Mouse (Mus musculus) gastrocnemius, adult 2 months (tissue): ENCODE data around the gene Fndc10. TPM values are rescaled to one million over a fixed set of nuclear protein-coding genes. Genes with fewer than 3 reads are reported as not detected.

Experiments
- DNase-seq: peaks from one replicate; pipeline ENCODE4 v3.0.0; 2022
- H3K27ac ChIP-seq: fragments of 200-600 bp; 2 replicates; pipeline ENCODE4 v1.8.1; 2022; ENCODE audit warnings: mild to moderate bottlenecking
- H3K4me3 ChIP-seq: fragments of 200-600 bp; 2 replicates; pipeline ENCODE4 v1.8.1; 2022; ENCODE audit warnings: mild to moderate bottlenecking, moderate library complexity
- CTCF ChIP-seq: fragments of 200-600 bp; IDR thresholded peaks from 2 replicates; pipeline ENCODE4 v1.8.1; 2022; ENCODE audit warnings: antibody characterized with exemption, mild to moderate bottlenecking, moderate library complexity
- intact Hi-C: fragments of 180-260 bp; cut with DNase I; formaldehyde crosslinking; loops from one replicate; pipeline ENCODE4 v1.15.1; 2025
- total RNA-seq, 2 experiments: library from RNA; stranded (reverse); gene quantifications; 2 replicates each; pipeline ENCODE4 v1.2.3; 2021

The Fndc10 gene
- total RNA-seq, 2 experiments from 2014 or later, result 1.0 to 1.5 TPM

DNA sequence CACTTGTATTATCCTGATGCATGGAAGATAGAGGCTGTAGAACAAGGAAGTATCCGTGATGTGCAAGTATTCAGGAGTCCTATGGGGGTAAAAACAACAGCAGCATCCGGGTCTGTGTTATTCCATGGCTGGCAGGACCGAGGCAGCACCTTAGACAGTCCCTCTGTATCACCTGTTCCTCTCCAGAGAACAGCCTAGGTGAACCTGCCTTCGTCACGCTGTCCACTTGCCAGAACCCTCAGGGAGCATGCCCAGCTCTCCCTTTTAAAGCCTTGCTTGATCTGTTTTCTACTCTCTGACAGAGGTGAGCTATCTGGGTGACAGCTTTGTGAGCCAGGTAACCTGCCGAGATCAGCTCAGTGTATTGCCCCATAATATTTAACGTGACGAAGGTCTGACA is 50.3 kb downstream of the Fndc10 start:
- no peak for DNase-seq
- intact Hi-C loops, result no loop called here
- no peak overlapping the region for H3K27ac ChIP-seq
- TF ChIP-seq CTCF, result no peak
- no peak overlapping the region for H3K4me3 ChIP-seq

DNA sequence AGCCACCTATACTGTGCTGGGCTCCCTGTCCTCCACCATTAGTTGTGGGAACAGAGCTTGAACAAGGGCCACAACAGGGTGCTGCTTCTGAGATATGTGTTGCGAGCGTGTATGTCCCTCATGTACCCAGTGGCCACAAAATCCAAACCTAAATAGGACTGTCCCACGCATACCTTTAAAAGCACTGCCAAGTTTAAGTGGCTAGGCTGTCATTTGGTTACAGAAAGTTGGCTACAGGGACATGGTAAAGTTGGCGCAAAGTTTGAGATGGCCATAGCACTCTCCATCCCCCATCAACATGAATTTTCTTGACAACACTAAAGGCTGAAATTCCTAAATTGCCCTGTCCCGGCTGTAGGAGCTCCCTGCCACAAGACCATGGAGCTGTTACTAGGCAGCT is 51.0 kb downstream of the Fndc10 start:
- no peak for DNase-seq
- intact Hi-C loops, result no loop called here
- Histone ChIP-seq H3K27ac (no peak overlapping the region), H3K4me3 (no peak overlapping the region)
- TF ChIP-seq CTCF, result no peak

Other genes with a start within 250 kb of the Fndc10 start
- 100 to 1,000 TPM; 215 to 248 TPM for gene Tmem52, start 225.2 kb upstream of the Fndc10 start, total RNA-seq
- gene Gnb1, start 203.0 kb upstream of the Fndc10 start, total RNA-seq, result 10 to 100 TPM; 48.8 to 75.8 TPM
- 10 to 100 TPM; 16.4 to 21.5 TPM for gene Nadk, start 132.0 kb upstream of the Fndc10 start, total RNA-seq
- gene Slc35e2, start 92.9 kb upstream of the Fndc10 start, total RNA-seq, result 1 to 10 TPM; 3.3 to 5.7 TPM
- 10 to 100 TPM; 28.4 to 32.0 TPM for gene Cdk11b, start 69.5 kb upstream of the Fndc10 start, total RNA-seq
- gene Gm10563, start 48.9 kb upstream of the Fndc10 start, total RNA-seq, result not detected
- 1 to 10 TPM in 1 of 2 experiments, under 1 TPM in 1; 0.64 to 3.0 TPM for gene Mmp23, start 41.0 kb upstream of the Fndc10 start, total RNA-seq
- gene Mib2, start 25.1 kb upstream of the Fndc10 start, total RNA-seq, result 10 to 100 TPM; 17.7 to 19.8 TPM
- 10 to 100 TPM; 42.3 to 44.5 TPM for gene Ssu72, start 10.5 kb downstream of the Fndc10 start, total RNA-seq
- under 1 TPM; 0.41 to 0.67 TPM for gene Tmem240, start 40.5 kb downstream of the Fndc10 start, total RNA-seq
- gene Atad3a, start 66.8 kb downstream of the Fndc10 start, total RNA-seq, result 10 to 100 TPM; 25.4 to 35.3 TPM
- gene Vwa1, start 80.4 kb downstream of the Fndc10 start, total RNA-seq, result 1 to 10 TPM; 4.8 to 7.4 TPM
- 1 to 10 TPM in 1 of 2 experiments, under 1 TPM in 1; 0.66 to 1.1 TPM for gene Tmem88b, start 91.5 kb downstream of the Fndc10 start, total RNA-seq
- gene Ankrd65, start 96.1 kb downstream of the Fndc10 start, total RNA-seq, result not detected
- gene Mrpl20, start 108.5 kb downstream of the Fndc10 start, total RNA-seq, result 10 to 100 TPM; 39.0 to 52.7 TPM
- gene Ccnl2, start 118.1 kb downstream of the Fndc10 start, total RNA-seq, result 10 to 100 TPM; 26.4 to 27.0 TPM
- gene Aurkaip1, start 136.9 kb downstream of the Fndc10 start, total RNA-seq, result 10 to 100 TPM; 74.0 to 89.8 TPM
- gene Mxra8, start 145.3 kb downstream of the Fndc10 start, total RNA-seq, result 10 to 100 TPM; 26.4 to 31.3 TPM
- gene Dvl1, start 153.1 kb downstream of the Fndc10 start, total RNA-seq, result 100 to 1,000 TPM; 116 to 122 TPM
- gene Tas1r3, start 169.0 kb downstream of the Fndc10 start, total RNA-seq, result under 1 TPM; 0.11 to 0.23 TPM
- gene Cptp, start 175.1 kb downstream of the Fndc10 start, total RNA-seq, result 10 to 100 TPM; 13.6 to 18.0 TPM
- gene Ints11, start 175.2 kb downstream of the Fndc10 start, total RNA-seq, result 10 to 100 TPM; 14.9 to 17.3 TPM
- gene Pusl1, start 197.4 kb downstream of the Fndc10 start, total RNA-seq, result 10 to 100 TPM; 10.5 to 13.4 TPM
- gene Acap3, start 197.5 kb downstream of the Fndc10 start, total RNA-seq, result 1 to 10 TPM; 7.5 to 8.0 TPM
- 10 to 100 TPM; 62.8 to 64.5 TPM for gene Ube2j2, start 249.5 kb downstream of the Fndc10 start, total RNA-seq